Mouse (Mus musculus) thymus, adult 2 months (tissue): ENCODE measurements around the gene Evl.

Experiments
- CTCF ChIP-seq: fragments of 200-500 bp; IDR thresholded peaks from 2 replicates; pipeline ENCODE4 v1.5.1; 2012; ENCODE audit warnings: mild to moderate bottlenecking, control low read depth, low read length, moderate library complexity, borderline replicate concordance; ENCODE audit not compliant: control insufficient read depth, poor library complexity, insufficient read depth; ENCODE audit errors: extremely low read depth
- POLR2A ChIP-seq: fragments of 200-500 bp; IDR thresholded peaks from 2 replicates; pipeline ENCODE4 v1.6.1; 2012; ENCODE audit warnings: mild to moderate bottlenecking, low read length, control low read depth, moderate library complexity; ENCODE audit not compliant: control insufficient read depth, poor library complexity, insufficient read depth; ENCODE audit errors: extremely low read depth

DNA sequence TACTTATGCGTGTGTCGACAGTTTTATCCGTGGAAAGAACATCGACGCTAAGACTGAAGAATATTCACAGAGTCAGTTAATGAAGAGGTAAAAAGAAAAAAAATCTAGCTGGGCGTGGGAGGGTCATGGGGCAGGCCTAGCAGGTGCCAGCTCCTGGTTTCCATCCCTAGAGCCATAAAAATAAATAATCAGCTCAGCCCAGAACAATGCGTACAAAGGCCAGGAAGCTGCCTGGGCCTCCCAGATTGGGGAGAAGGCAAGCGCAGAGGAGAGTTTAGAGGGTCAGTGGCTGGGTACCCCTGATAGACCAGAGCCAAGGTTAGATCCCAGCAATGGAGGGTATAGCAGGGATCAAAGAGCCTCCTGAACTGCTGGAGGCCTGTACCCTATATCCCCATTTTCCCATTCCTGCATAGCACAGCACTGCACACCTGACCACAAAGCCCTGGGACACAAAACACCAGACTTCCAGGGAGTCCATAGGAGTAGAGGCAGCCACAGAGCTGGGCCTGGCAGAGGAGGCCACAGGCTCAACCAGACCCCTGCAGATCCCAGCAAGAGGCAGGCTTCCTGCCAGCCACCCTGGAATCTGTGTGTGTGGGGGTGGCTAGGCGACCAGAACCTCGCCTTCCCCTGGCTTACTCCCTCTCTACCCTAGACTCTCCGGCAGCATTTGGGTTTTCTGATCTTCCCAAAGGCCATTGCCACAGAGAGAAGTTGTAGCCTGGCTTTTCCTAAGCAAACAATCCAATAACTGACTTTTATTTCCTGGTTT, 144.4 kb downstream of the Evl start:
- TF ChIP-seq CTCF (no peak), POLR2A (no peak)
